17 mouse cellular contexts compared by ENCODE assay signal in genomic region chr2:36204595-36204994, GRCm38 (mm10). TPM values are rescaled to one million over a fixed set of nuclear protein-coding genes. Genes with fewer than 3 reads are reported as not detected.
DNase-seq lines count a peak whose midpoint lies in the region; ATAC-seq and TF ChIP-seq lines count a peak whose summit lies in the region.
"Had no signal": no experiment of that assay in that cellular context is flagged by ENCODE, and none has a peak within 500 bp of the region (broad histone marks: within the 10 kb centered on the region; RNA-seq: fewer than 3 reads in every experiment).

No protein-coding gene starts in this region.

- intact Hi-C loops in heart, adult 2 months (cut with DNase I), result no loop called here

- no peaks in the 10 kb centered on the region for H3K36me3 ChIP-seq in liver, embryonic 11.5 days (ENCODE audit: control insufficient read depth, insufficient read depth, low read length)
- no peaks in the 10 kb centered on the region for H3K36me3 ChIP-seq in liver, embryonic 14.5 days (replicated peaks; ENCODE audit: control insufficient read depth, insufficient read depth, low read depth)
- no peaks in the 10 kb centered on the region for H3K36me3 ChIP-seq in heart, adult 2 months (ENCODE audit: control insufficient read depth, insufficient read depth, low read length)
- H3K36me3 ChIP-seq: heart, embryonic 12.5 days; hindbrain, embryonic 10.5 days had no signal

- TF ChIP-seq CTCF in liver, embryonic 14.5 days (IDR thresholded peaks at IDR 0.05; ENCODE audit: low read depth), result no peak
- TF ChIP-seq CTCF in heart, adult 2 months (IDR thresholded peaks at IDR 0.05), result no peak

- ATAC-seq in liver, embryonic 11.5 days (replicated peaks; ENCODE audit: low FRiP score), result peak; percentile 30; the same call in 1 of the 2 replicates
- peak; percentile 36; the same call in 1 of the 2 replicates for ATAC-seq in liver, embryonic 14.5 days (ENCODE audit: insufficient read depth)
- ATAC-seq: forebrain, embryonic 13.5 days had no signal

- peaks cover 39% of the 10 kb centered on the region for H3K27me3 ChIP-seq in liver, embryonic 11.5 days (replicated peaks; ENCODE audit: control insufficient read depth, insufficient read depth, low read length)
- H3K27me3 ChIP-seq in liver, embryonic 14.5 days (ENCODE audit: control insufficient read depth, insufficient read depth, low read length), result peaks cover 30% of the 10 kb centered on the region
- H3K27me3 ChIP-seq in heart, adult 2 months (ENCODE audit: control insufficient read depth, insufficient read depth, low read length), result no peaks in the 10 kb centered on the region

- TF ChIP-seq EP300 in liver, embryonic 14.5 days (IDR thresholded peaks at IDR 0.05; ENCODE audit: low read depth), result no peak
- no peak for TF ChIP-seq EP300 in heart, adult 2 months (IDR thresholded peaks at IDR 0.05; ENCODE audit: insufficient read depth, low read depth, low read length)

- H3K4me2 ChIP-seq in liver, embryonic 11.5 days, result no peak overlapping the region
- H3K4me2 ChIP-seq in liver, embryonic 14.5 days (ENCODE audit: low read depth), result no peak overlapping the region
- H3K4me2 ChIP-seq: hindbrain, embryonic 14.5 days had no signal

- WGBS in liver, embryonic 11.5 days, result 49% methylated on average over 4 of the region's 4 CpGs
- WGBS in liver, embryonic 14.5 days (ENCODE audit: insufficient replicate concordance), result 23% methylated on average over 4 of the region's 4 CpGs
- WGBS in heart, adult 2 months, result 69% methylated on average over 4 of the region's 4 CpGs

- no peak overlapping the region for H3K27ac ChIP-seq in liver, embryonic 11.5 days (ENCODE audit: low read depth, low read length)
- no peak overlapping the region for H3K27ac ChIP-seq in liver, embryonic 14.5 days
- no peak overlapping the region for H3K27ac ChIP-seq in heart, adult 2 months
- H3K27ac ChIP-seq: hindbrain, embryonic 10.5 days; hindbrain, embryonic 14.5 days had no signal

- no peaks in the 10 kb centered on the region for H3K79me2 ChIP-seq in heart, adult 2 months (replicated peaks; ENCODE audit: control insufficient read depth, insufficient read depth, low read length)

- peaks cover 20% of the 10 kb centered on the region for H3K4me1 ChIP-seq in liver, embryonic 11.5 days (replicated peaks; ENCODE audit: control insufficient read depth, insufficient read depth, low read length)
- H3K4me1 ChIP-seq in liver, embryonic 14.5 days (replicated peaks; ENCODE audit: control insufficient read depth in 2 of 2, insufficient read depth in 2 of 2, low read length in 1 of 2), result peaks cover 11 to 35% of the 10 kb centered on the region in 2 experiments
- peaks cover 6% of the 10 kb centered on the region; the same call in 1 of the 2 replicates for H3K4me1 ChIP-seq in heart, adult 2 months (ENCODE audit: control insufficient read depth, insufficient read depth, low read length)

- TF ChIP-seq POLR2A in heart, adult 2 months (IDR thresholded peaks at IDR 0.05; ENCODE audit: insufficient read depth, low read depth, low read length), result no peak

- no peak overlapping the region for H3K4me3 ChIP-seq in liver, embryonic 11.5 days (ENCODE audit: low read depth, low read length)
- no peak overlapping the region for H3K4me3 ChIP-seq in liver, embryonic 14.5 days (ENCODE audit: insufficient read depth in 1 of 2, low read depth in 2 of 2, low read length in 2 of 2)
- H3K4me3 ChIP-seq in heart, adult 2 months, result no peak overlapping the region
- H3K4me3 ChIP-seq: heart, embryonic 12.5 days; hindbrain, embryonic 10.5 days had no signal

- DNase-seq in liver, embryonic 11.5 days (ENCODE audit: low spot score), result no peak
- no peak for DNase-seq in liver
- peak; percentile 12 for DNase-seq in R1 (ENCODE audit: low read depth, low spot score)
- DNase-seq in liver, embryonic 14.5 days (ENCODE audit: low read depth in 3 of 3, low spot score in 3 of 3), result no peak
- DNase-seq in frontal cortex, postnatal 25 days (ENCODE audit: low spot score in 2 of 2), result no peak
- DNase-seq in heart, adult 2 months, result no peak
- DNase-seq in kidney, adult 9 months, result no peak
- DNase-seq: adrenal gland, adult 2 months; adrenal gland, postnatal 25 days; cerebellum, adult 18-20 months; cerebellum, adult 9-11 months; cerebellum, postnatal 36 days; gastrocnemius, postnatal 14 days had no signal

- no peak overlapping the region for H3K9ac ChIP-seq in liver, embryonic 11.5 days (ENCODE audit: low read depth, low read length)
- no peak overlapping the region for H3K9ac ChIP-seq in liver, embryonic 14.5 days (replicated peaks)
- H3K9ac ChIP-seq in heart, adult 2 months (ENCODE audit: low read depth, low read length), result no peak overlapping the region
- H3K9ac ChIP-seq: forebrain, embryonic 13.5 days; heart, embryonic 12.5 days; hindbrain, embryonic 14.5 days had no signal

- H3K9me3 ChIP-seq in liver, embryonic 11.5 days (ENCODE audit: control insufficient read depth, low read length), result no peaks in the 10 kb centered on the region
- H3K9me3 ChIP-seq in liver, embryonic 14.5 days (ENCODE audit: control insufficient read depth, low read length), result no peaks in the 10 kb centered on the region
- H3K9me3 ChIP-seq: forebrain, embryonic 13.5 days; heart, embryonic 12.5 days; hindbrain, embryonic 10.5 days had no signal

RNA-seq across cellular contexts. Expression of gene Ptgs1, which starts 25.6 kb away (rescaled TPM):
- polyA plus RNA-seq in liver, embryonic 11.5 days (2014; fragmentation: Nextera tagmentation; extraction: Ambion mirVana), result 28.6 and 30.3 TPM in 2 replicates
- 8.6 and 9.9 TPM in 2 replicates for polyA plus RNA-seq in liver, embryonic 14.5 days (2012; rRNA removed)
- 15.8 and 16.4 TPM in 2 replicates for polyA plus RNA-seq in liver, embryonic 14.5 days (2014; fragmentation: Nextera tagmentation; extraction: Ambion mirVana)
- total RNA-seq in heart, adult 2 months (2021), result 10 to 100 TPM; 14.4 to 15.8 TPM
- polyA plus RNA-seq in heart, adult 2 months (2012; rRNA removed), result 20.0 and 22.3 TPM in 2 replicates
